Mouse (Mus musculus) lung, postnatal 25 days (tissue): ENCODE results near the gene Ubqln4.

Experiments used
- DNase-seq: peaks from one replicate; pipeline ENCODE4 v3.0.0; 2022; ENCODE audit warnings: low spot score

The Ubqln4 gene

DNA sequence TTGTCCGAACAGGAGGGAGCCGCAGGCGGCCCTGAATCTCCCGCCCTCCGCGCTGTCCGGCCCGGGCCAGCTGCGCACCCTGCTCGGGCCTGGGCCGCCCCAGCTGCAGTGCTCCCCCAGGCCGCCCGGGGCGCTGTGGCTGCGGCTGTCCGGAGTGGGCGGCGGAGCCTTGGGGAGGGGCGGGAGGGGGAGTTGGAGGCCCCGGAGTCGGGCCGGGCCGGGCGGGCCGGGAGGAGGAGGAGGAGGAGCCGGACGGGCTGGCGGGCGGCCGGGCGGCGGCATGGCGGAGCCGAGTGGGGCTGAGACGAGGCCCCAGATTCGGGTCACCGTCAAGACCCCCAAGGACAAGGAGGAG lies at the start of gene Ubqln4:
Ubqln4 (plus strand) TSS at position 234 of the 355 bp plus-strand sequence.
- DNase-seq: peak; percentile 92

DNA sequence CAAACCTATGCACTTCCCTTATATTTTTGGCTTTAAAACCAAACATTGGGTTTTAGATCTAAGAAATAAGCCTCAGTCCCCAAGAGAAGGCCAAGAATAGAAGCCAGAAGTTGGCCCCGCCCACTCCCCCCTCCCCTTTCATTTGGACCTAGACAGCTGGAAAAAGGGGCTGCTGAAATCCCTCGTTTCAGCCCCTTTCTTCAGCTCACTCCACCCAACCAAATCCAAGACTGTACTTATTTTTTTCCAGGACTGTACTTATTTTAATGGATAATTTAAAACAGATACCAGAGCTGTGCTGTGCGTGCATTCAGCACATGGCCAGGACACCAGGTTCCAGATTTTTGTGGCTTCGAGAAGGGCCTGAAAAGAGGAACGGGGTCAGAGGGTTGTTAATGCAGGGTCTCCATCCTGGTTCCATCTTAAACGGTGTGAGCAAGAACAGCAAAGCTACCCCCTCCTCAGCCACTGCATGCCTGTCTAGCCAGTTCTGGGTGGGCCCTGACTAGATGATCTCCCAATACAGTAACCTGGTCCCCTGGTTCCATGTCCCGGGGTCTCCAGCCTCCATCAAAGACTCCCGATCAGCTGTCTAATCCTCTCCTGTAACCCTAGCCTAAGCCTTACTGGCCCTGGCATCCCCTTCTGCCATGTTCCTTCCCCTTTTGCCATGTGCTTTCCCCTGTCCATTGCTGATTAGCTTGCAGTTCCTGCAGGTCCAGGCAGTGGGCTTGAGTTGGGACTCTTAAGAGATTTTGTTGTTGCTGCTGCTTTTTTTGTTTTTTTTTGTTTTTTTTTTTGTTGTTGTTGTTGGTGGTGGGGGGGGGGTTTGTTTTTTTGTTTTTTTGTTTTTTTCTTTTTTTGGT lies 49.4 kb upstream of the Ubqln4 start:
- no peak for DNase-seq

DNA sequence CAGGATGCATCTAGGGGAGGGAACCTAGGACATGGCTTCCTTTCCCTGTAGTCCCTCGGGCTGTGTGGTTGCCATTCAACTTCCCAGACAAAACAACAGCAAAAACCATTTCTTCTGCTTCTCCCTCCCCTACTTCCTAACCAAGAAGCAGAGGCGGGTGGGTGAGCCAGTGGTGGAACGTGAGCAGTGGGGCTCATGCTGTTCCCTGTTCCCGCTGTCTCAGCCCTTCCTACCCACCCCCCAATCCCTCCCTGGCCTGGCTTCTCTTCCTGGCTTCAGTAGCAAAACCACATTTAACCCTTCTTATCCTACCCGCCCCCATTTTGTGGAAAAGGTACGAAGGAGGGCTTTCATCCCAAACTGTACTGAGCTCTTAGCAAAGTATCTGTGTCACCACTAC lies 48.5 kb upstream of the Ubqln4 start:
- no peak for DNase-seq

DNA sequence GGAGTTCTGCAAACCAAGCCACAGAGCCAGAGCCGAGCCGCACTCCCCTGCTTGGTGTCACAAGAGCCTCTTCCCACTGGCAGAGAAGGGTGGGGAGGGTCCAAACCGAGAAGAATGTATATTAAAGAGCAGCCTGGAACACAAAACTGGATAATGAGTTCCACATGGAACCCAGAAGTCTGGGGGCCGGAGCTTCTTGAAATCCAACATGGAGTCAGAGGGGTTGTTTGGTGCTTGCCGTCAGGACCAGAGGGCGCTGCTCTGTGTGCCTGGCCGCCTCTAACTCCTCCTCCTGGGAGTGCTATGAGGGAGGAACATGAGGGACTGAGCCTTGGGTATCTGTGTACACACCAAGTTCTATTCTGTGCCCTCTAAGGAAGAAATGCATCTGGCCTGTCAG lies 47.8 kb upstream of the Ubqln4 start:
- no peak for DNase-seq

DNA sequence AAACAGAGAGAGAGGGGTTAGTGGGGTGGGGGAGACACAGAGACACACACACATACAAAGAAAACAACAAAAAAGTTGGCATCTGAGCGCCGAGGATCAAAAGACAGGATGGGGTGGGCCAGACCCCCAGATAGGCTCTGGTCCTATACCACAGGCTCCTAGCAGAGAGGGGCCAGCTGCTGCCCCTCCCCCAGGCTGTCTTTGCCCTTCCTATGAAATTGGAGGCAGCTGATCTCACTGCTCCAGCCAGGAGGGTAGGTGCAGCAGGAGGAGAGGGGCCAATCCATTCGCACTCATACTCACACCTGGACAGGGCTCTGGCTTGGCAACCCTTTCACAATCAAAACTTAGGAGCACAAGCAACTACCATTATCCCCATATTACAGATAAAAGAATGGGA lies 44.3 kb upstream of the Ubqln4 start:
- DNase-seq: no peak

DNA sequence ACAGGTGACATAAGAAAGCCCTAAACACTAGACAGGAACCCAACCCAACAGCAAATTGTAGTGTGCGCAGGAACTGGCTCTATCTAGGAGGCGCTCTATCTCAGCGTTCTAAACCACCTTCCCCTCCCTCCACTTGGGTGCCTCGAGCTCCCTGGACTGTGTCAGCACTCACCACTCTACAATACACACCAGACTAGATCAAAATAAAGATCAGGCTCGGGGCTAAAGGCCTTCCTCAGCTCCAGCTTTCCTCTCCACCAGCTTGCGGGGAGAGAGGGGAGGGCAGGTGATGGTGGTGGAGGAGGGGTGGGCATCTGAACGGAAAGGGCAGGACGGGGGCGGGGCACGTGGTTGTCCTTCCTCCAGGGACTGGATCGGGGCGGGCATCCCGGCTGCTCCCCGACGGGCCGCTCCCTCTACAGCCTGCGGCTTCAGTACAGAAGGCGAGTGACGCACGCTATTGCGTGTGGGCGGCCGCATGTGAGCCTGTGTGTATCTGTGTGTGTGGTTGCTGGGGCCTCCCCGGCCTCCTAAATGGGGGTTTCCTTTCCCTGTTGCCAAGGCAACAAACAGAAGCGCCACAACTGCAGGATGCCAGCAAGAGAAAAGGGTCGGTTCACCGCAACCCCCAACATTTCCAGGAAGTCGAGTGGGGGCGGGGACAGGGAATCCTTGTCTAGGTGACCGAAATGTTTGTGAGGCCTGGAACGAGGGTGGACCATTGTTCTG lies 43.7 kb upstream of the Ubqln4 start, which contains the start of gene Lmna:
Lmna (minus strand) TSS at position 265 of the 729 bp plus-strand sequence.
- peak; percentile 97 for DNase-seq

DNA sequence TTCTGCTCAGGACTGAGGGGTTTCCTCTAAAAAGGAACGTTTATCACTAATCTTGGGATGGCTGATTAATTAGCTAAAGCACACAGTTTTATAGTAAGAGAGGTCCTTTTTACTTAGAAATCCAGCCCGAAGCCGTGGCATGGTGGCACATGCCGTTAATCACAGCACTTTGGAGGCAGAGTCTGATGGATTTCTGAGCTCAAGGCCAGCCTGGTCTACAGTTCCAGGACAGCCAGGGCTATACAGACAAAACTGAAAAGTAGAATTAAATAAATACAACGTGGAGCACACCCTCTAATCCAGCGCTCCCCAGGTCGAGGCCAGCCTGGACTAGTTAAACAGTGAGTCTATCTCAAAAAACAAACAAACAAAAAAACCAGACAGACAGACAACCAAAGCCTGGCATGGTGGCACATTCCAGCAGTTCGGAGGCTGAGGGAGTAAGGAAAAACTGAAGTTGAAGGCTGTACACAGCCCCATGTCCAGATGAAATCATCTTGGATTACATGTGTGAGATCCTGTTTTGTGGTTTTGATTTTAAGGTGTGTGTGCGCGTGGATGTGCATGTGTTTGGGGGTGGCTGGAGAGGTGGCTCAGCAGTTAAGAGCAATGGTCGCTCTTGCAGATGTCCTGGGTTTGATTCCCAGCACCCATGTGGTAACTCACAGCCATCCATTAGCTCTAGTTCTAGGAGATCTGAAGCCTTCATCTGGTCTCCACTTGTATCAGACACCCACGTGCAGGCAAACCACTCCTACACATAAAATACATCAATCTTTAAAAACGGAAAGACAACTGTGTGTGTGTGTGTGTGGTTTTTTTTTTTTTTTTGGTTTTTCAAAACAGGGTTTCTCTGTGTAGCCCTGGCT lies 42.9 kb upstream of the Ubqln4 start:
- no peak for DNase-seq

DNA sequence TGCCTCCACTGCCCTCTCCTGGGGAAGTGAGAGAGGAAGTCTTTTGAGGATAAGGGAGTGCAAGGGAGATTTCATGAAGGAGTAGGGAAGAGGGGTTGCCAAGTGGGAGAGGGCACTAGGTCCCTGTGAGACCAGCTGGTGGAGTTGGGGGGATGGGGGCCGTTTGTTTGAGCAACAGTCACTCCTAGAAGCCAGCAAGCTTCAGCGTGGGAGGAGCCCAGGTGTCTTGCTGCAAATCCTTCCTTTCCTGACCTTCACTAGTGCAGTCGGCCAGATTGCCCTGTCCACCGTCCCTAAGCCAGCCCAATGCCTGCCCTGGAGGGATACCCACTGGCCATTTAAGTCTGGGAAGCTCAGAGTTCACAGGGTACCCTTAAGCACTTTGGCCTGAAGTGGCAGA lies 42.0 kb upstream of the Ubqln4 start:
- no peak for DNase-seq

DNA sequence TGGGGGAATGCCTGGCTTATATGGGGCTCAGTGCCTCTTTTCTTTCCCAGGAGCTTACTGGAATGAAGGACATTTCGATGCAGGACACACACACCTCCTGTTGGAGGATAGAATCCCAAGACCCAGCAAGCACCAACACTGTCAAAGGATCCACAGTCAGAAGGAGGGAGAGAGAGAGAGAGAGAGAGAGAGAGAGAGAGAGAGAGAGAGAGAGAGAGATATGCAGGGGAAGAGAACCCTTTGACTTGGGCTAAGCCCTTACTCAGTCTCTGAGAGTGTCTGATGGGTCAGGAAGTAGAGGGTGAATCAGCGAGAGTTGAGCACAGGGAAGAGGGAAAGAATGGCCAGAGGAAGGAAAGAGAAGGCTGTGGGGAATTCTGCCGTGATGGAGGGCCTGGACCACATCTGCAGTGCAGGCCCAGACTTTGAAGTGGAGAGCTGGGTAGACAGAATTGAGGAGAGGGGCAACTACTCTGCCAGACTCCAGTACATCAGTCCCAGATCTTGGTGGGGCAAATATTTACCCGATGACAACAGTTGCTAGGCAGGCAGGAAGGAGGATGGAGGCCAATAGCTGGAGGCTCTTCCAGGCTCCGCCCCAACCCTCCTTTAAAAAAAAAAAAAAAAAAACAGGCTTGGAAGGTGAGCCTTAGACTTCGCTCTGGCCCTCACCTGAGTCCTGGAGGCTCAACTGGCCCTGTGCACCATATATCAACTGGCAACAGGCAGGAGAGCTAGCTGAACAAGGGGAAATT lies 41.2 kb upstream of the Ubqln4 start:
- DNase-seq: peak; percentile 69

DNA sequence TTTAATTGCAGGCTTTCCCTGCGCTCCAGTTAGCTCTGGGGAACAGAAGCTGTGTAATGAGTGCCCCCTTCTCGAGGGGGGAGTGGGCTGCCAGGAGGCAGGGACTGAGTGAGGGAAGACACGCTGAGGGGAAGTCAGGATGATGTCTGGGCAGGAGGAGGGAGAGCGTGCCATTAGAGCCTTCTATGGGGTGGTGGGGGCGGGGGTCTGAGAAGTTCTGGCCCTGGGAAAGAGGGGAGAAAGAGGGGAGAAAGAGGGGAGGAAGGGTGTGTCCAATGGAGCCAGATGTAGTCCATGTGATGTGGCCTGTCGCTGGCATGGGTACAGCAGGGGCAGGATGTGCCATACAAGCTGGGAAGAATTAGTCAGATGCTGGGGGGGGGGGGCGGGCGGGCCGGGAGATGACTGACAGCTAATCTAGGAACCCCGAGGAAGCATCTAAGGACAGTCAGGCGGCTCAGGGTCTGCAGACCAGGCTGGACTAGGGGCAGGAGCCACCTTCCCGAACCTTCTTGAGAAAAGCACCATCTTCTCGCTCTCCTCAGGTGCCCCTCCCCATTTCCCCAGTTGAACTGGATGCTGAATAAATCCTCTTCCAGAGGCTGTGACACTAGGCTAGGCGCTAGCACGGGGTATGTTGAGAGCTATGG lies 40.5 kb upstream of the Ubqln4 start:
- peak; percentile 57 for DNase-seq

DNA sequence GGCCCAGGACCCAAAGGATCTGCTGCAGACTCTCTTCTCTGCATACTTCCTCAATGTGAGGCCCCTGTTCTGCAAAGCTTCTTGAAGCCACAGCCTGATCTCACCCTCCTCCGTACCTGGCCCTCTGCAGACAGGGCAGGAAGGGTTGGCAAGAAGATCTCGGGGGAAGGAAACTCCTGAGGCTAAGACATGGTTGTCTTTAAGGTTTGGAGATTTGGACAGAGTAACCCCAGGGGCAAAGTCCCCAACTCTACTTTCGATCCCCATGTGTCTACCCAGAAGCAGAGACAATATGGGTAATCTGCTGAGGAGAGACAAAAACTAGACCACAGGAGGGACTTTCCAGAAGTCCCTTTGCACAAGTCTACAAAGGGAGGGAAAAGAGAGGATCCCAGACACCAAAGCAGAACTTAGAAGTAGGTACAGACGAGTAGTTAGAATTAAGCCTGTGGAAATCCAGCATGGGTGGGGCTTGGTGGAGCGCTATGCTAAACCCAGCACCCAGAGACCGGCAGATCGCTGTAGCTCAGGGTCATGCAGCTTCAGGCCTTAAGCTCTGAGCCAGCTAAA lies 39.9 kb upstream of the Ubqln4 start:
- no peak for DNase-seq

DNA sequence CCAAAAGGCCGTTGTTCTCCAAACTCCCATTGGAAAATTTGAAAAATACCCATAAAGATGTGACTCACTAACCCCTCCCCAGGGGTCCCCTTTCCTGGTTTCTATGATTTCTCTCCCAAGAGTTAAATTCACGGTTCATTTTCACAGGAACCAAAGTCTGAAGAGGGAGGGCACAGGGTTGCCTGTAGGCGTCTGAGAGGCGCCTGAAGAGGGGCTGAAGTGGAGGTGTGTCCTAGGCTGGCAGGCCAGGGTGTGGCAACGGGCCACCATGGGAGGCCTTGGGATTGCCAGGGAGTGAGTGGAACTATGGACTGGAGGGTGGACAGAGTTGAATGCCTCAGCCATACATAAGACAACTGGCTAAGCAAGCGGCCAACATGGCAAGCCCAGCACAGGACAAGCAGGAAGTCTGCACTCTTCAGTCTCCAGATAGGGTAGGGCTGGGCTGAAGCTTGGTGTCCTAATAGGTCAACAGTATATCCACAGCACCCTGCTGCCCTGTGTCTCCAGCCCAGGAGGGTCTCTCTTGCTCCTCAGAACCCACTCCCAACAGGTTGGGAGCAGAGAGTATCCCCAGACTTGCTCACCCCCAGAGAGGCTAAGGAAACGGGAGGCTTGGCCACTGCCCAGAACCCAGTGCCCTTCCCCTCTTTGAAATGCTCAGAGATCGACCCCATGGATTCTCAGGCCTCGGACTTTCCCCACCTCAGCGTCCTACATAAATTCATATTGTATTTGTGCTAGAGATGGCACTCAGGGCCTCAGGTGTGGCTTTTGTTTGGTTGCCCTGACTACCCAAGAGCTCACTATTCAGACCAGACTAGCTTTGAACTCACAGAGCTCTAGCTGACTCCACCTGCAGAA lies 39.1 kb upstream of the Ubqln4 start:
- peak; percentile 70 for DNase-seq

DNA sequence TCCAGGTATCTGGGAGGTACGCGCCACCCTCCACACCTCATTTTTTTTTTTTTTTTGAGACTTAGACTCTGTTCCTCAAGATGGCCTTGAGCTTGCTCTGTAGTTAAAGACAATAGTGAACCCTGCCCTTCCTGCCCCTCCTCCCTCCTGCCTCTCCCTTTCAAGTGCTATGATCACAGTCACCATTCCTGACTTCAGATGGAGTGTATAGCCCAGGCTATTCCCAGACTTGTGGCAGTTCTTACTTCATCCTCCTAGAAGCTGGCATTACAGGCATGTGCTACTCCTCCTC lies 38.5 kb upstream of the Ubqln4 start:
- no peak for DNase-seq

DNA sequence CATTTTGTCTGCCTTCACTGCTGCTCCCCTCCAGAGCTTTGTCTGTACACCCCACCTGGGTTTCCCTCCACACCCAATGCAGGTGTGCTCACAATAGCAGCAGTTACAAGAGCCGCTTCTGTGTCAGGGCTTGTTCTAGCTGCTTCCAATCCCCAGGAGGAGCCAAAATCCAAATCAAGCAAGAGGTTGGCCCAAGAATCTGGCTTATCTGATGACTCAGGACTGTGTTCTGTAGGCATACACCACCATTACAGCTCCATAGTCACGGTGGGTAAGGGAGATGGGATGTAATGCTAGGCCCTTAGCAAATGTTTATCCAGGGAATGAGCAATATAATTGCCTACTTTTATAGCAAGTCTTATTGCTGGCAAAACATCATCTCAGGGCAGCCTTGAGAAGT lies 37.2 kb upstream of the Ubqln4 start:
- no peak for DNase-seq

DNA sequence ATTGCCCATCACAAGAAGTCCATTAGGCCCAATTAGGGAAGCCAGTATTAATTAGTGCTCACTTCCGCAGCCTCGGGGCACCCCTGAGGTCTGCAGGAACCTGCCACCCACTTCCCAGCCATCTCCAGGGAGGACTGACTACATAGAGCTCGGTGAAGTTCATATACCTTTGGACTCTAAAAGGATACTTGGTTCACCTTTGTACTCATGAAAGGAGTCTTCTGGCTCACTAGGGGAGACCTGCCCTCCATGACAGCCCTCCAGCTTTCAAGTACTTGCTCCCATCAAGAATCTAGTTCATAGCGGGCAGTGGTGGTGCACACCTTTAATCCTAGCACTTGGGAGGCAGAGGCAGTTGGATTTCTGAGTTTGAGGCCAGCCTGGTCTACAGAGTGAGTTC lies 35.1 kb upstream of the Ubqln4 start:
- DNase-seq: no peak

DNA sequence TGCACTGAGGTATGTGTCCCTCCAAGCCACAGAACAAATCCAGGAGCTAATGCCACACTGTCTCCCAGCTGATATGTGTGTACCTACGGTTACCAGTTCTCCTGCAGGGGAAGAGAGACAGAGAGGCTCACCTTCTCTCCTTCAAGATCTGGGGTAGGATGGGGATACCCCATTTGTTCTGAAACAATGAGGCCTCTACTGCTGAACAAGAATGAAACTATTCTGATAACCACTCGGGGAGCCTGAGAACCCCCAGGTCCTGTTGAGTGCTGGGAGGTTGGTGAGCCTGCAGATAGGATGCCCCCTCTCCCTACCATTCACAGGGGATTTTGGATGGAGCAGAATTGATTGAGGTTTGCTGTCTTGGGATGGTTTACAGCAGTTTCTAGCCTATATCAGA lies 33.5 kb upstream of the Ubqln4 start:
- no peak for DNase-seq

DNA sequence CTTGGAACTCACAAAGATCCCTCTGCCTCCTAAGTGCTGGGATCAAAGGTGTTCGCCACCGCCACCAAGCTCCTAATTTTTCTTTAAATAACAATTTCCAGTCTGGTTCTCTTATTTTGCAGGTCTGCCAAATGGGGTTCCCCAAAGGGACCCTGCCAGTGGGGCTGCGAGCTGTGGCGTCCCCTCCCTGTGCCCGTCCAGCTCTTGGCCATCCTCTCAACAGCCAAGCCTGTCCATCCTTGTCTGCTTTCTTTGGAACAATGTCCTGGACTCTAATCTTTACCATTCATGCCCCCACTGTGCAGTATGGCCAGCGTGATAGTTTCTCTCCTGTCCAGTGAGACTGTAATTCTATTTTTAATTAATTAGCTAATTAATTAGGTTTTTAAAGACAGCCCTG lies 32.4 kb upstream of the Ubqln4 start:
- DNase-seq: no peak

DNA sequence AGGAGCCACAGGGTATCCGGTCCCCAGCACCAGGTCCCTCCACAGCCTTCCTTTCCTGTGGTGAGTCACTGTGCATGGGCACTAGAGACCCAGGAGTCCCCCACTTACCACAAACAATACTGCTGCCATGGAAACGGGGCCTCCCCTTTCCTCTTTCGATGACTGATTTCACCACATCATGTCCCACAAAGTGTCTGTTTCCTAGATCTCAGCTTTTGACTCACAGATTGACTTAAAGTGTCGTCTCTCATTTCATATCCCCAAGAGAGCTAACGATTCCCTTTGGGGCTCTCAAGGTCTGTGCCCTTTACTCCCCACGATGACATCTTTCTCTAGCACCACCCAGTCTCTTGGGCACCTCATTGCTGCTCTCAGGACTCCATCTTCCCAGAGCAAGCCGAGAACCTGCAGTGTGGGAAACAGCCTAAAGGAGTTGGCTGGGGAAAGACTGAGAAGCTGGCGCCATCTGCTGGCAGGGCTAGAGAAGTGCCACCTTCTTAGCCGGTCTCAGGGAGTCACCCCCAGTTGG lies 31.7 kb upstream of the Ubqln4 start:
- DNase-seq: peak; percentile 82

DNA sequence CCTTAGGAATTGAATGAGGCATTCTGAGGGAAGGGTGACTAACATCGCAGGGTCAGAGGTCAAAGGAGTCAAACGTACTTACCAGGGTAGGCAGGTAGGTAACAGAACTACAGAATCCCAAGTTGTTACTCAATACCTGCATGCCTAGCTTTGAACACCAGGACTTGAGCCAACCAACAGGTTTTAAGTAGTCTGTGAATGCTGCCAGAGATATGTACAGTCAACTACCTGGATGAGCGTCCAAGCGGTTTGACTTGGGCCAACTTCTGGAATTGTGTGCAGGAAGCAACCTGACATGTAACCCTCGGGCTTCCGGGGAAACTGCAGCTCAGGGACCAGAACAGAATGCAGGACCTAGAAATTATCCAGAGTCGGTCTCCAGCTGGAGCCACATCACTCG lies 30.5 kb upstream of the Ubqln4 start:
- DNase-seq: no peak

DNA sequence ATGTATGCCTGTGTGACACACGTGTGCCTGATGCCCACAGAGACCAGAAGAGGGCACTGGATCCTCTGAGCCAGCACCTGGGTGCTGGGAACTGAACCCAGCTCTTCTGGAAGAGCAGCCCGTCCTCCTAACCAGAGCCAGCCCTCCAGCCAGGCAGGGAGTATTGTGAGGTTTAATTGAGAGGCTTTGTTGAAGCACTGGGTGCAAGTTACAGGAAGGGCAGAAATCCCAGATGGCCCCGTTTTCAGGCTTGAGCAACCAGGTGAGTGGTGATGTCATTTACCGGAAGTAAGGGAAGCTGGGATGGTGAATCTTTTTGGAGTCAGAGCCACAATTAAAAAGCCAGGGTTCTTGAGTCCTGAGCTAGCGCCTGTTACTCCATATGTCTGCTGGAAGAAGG lies 28.5 kb upstream of the Ubqln4 start:
- no peak for DNase-seq
